Mouse (Mus musculus) embryo, embryonic 9.5 days (tissue): Measurements from ENCODE around the gene Plekha7.

Experiments
- DNase-seq: peaks from one replicate; pipeline ENCODE4 v3.0.0-alpha.2; 2017; ENCODE audit errors: extremely low spot score

Gene Plekha7

DNA sequence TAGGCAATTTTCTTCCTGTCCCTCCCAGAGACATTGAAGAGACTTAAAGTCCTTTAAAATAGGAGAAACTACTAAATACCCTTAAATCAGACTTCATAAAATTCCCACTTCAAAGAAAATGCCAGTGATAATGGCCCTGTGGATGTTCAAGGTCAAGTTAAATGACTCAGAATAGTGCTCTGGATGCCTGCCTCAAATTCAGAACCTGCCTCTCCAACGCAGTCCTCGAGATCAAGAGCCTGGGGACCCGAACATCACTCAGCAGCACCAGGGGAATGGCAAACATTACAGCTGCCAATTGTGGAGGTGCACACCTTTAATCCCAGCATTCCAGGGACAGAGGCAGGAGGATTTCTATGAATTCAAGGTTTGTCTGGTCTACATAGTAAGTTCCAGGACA, 56.7 kb downstream of the Plekha7 start:
- no peak for DNase-seq

DNA sequence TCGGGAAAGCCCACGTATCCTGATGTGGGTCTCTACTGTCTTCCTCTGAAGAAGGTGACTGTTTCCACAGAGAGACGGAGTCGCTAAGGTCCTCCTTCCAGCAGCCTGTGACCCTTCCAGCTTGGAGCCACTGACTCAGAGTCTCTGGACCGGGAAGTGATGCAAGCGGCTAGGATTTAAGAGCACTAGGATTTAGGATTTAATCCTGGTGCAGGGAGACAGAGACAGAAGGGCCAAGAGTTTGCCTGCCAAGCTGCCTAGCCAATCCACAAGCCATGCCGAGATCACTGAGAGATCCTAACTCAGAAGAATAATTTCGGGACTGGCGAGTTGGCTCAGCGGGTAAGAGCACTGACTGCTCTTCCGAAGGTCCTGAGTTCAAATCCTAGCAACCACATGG, 59.6 kb downstream of the Plekha7 start:
- no peak for DNase-seq

GRCm38 (mm10) chr7:116247377-116247729, 60.8 kb downstream of the Plekha7 start:
- peak; percentile 36 for DNase-seq

DNA sequence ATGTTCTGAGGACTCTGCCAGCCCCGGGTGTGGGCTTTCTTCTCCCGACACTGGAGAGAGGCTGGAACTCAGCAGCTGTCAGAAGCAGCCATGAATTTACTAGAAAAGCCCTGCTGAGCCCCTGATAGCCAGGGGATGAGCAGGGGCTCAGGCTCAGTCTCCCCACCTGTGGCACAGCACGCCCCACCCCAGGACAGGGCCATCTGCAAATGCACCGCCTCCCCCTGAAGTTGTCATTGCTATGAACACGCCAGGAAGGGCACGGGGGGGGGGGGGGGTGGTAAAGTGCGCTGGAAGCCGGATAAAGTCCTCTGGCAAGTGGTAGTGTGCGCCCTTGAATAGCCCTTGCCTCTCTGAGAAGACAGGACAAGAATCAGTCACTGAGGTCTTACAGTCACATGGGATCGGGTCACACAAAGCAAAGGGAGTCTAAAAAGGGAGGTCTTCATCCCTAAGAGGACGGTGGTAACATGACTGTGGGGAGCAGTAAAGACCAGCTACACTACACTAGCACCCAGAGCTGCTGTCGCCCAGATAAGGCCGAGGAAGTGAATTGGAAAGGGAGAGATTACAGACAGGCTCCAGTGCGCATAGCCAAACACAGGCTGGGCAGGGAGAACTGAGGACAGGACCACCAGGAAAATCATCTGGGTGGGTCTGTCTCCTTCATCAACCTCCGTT, 61.3 kb downstream of the Plekha7 start:
- no peak for DNase-seq

DNA sequence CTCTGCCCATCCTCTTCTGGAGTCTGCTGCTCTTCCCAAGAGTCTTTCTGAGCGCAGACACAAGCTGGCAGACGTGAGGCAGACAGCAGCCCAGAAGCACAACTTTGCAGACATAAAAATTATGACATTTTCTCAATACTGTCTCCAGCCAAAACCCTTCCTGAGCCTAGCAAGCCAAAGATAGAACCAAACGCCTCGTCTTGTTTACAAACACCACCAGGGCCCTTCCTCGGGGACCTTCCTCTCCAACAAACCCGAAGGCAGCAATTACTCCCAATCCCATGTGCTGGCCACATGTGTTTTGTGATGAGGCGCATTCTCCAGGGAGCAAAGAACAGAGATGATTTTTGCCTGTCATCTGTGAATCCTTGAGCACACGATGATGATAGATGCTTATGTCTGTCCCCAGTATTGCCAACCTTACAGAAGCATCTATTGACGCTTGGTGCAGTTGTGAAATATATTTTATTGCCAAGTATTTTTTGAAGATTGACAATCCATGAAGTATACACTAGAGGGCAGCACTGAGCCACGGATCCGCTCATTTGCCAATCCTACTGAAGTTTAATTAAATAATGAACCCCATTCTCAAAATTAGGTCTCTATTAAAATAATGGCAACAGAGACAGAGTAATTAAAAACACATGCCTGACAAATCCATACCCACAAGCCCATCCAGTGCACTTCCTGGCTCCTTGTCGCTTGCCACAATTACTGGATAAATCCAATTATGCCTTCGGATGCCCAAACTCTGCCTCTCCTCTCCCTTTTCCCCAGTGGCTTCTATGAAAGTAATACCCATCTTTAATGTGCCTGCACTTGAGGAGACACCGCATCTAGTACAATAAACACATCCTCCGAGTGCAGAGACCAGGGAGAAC, 62.1 kb downstream of the Plekha7 start:
- DNase-seq = peak; percentile 49

DNA sequence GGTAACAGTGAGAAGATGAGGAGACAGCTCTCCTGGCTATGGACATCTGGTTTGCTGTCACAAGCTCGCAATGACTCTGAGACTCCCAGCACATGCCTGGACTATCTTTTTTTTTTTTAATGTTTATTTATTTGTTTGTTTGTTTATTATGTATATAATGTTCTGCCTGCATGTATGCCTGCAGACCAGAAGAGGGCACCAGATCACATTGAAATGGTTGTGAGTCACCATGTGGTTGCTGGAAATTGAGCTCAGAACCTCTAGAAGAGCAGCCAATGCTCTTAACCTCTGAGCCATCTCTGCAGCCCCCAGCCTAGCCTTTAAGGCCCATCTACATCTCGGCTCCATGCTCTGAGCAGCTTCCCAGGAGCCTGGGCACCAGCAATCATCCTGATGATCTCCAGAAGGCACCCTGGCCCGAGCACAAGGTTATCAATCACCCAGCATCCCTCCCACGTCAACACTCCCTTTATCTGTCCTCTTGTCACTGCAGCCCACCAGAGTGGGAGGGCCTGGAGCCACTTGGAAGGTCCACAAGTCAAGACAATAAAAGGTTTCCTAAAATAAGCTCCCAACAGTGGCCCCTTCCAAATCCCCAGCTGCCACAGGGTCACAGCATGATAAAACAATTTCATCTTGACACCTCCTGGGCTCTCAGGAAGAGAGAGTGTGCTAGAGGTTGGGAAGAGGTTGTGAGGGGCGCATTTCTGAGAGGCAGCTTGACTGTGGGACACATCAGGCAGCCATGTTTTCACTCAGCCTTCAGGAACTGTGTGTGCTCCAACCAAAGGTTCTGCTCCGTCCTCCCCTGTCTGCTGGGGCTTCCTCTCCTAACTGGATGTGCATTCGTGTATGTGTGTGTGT, 63.6 kb downstream of the Plekha7 start:
- DNase-seq = peak; percentile 55

DNA sequence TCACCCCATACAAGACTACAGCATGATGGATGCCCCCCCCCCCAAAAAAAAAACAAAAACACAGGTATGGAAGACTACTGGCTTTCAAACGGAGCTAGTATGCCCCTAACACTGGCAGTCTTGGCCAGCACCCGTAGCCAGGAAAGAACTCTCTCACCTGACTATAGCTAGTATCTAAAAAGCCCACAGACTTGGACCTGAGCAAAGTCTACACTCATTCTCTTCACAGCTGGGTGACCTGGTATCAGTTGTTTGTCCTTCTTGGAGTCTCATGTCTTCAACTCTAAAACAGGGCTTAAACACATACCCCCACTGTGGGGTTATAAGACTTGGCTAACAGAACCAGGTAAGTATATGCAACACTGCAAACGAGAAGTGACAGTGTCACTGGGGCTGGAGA, 65.4 kb downstream of the Plekha7 start:
- DNase-seq = no peak

GRCm38 (mm10) chr7:116241601-116242000, 66.6 kb downstream of the Plekha7 start:
- DNase-seq = no peak

DNA sequence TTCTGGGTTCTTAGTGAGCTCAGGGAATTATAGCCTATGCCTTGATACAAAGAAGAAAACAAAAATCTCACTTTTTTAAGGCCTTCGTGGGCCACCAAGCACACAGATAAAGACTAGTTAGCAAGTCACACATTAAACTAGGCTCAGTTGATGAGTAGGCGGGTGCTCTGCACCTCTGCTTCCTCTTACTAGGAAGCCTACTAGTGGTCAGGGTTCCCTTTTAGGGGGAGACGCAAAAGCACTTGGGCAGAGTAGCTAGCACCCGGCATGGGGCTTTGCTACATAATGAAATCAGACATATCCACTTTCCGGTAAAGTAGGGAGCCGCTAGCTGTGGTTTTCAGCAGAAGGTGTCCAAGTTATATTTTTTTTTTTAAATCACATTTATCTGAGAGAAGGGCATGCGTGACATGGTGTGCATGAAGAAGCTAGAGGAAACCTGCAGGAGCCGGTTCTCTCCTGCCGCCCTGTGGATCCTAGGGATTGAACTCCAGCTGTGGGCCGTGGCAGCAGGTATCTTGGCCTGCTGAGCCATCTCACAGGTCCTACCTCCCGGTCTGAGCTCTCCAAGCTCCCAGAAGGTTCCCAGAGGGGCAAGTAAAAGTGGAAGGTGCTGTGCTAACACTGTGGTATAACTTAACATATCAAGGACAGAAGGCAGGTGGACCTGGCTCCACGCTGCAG, 67.2 kb downstream of the Plekha7 start:
- no peak for DNase-seq

DNA sequence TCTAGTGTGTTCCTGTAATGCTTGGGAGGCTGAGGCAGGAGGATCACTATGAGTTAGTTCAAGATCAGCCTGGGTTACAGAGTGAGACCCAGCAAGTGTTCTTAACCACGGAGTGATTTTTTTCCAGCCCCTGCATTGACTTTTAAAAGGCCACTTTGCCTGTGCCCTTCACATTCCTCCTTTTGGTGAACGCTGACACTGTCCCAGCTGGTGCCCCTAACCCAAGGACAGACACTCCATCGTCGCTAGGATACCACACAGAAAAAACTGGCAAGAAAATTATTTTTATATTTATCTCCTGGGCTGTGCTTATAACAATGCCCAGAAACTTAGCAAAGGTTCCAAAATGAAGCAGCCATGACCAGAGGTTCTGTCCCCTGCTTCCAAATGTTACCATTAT, 67.8 kb downstream of the Plekha7 start:
- DNase-seq = no peak

- DNase-seq = no peak
These were observed 69.9 kb downstream of the Plekha7 start for GRCm38 (mm10) chr7:116238320-116238719.

- peak; percentile 60 for DNase-seq
These were observed 70.8 kb downstream of the Plekha7 start for GRCm38 (mm10) chr7:116237157-116237981.

GRCm38 (mm10) chr7:116236608-116237007, 71.6 kb downstream of the Plekha7 start:
- no peak for DNase-seq

DNA sequence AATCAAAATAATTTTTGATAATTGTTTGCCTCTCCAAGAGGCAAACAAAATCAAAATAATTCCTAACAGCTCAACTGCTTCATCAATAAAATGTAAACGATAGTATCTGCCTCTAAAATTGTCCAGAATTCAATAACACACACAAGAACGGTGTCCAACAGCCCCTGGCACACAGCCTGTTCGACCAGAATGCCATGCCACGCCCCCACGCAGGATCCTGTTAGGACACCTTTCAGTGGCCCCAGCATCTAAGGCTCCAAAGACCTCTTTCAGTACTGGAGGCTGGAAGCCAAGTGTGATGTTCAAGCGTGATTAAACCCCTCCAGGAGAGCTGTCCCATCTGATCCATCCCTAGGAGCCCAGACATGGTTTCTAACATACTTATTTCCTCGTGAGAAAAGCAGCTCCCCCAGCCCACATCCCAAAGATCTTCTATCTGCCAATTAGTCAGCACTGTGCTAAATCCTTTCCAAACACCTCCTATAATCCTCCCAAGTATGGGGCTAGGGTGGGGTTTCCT, 73.8 kb downstream of the Plekha7 start:
- DNase-seq = no peak

- DNase-seq = no peak
These were observed 77.2 kb downstream of the Plekha7 start for GRCm38 (mm10) chr7:116230811-116231609.

DNA sequence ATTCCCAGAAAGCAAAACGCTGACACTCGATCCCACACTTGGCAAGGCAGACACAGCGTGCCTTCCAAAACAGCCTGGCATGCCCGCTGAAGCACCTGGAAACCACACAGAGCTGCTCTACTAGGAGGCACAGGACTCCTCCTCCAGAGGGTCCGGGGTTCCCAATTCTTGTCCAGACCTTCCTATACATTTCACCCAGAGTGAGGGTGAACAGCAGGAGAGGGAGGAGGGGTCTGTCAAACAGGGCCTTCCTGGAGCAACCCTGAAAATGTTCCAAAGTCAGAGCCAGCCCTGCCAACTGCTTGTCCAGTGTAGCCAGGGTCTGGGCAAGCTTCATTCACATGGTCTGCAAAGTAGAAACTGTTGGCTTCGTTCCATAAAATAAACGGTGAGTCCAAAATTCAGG, 81.3 kb downstream of the Plekha7 start:
- DNase-seq = no peak

DNA sequence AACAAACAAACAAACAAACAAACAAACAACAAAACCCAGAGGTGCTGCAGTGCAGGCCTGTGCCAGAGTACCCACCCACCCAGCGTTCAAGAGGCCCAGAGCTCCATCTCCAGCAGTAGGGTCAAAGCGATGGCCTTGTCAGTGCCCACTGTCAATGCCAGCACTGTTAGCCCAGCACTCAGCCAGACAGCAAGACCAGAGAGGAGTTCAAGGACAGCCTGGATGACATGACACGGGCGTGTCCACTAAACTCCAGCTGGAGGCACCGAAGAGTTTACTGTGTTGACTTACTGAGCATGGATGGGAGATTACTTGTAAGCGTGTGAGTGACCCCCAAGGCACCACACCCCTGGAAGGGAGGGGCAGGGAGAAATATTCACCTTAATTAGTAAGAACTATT, 81.9 kb downstream of the Plekha7 start:
- no peak for DNase-seq

GRCm38 (mm10) chr7:116224543-116224942, 83.6 kb downstream of the Plekha7 start:
- DNase-seq = no peak

DNA sequence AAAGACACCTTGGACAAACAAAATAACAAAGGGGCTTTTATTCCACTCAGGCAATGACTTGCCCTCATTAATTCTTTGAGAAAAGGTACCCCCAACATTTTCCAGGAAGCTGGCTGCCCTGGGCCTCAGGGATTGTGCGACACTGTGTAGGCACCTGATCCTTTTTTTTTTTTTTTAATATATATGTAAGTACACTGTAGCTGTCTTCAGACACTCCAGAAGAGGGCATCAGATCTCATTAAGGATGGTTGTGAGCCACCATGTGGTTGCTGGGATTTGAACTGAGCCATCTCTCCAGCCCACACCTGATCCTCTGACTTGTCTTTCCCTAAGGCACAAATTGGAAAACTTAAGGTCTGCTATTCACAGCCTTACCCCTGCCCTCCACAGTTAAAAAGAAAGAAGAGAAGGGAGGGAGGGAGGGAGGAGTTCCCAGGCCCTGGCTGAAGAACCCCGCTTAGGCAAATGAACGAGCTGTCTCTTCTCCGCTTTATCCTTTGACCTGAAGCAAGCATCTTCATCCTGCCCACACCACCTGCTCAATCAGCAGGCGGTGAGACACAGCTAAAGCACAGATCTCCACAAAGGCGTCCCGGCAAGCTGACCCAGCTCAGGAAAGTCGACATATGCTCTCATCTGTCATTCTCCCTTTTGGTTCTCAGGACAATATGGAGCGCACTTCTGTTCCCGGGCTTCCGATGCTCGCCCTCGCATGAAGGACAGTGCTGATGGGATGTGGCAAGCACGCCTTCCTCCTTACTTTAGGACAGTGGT, 85.0 kb downstream of the Plekha7 start:
- no peak for DNase-seq
